Mouse (Mus musculus) NIH3T3 (cell line): ENCODE results near the gene Hmga1.

Experiments
- DNase-seq: peaks from one replicate; pipeline ENCODE4 v3.0.0-alpha.2; 2012; ENCODE audit warnings: low read depth

The Hmga1 gene

GRCm38 (mm10) chr17:27560926-27561480 lies 4.7 kb downstream of the Hmga1 start:
- DNase-seq = peak; percentile 59

GRCm38 (mm10) chr17:27561809-27562526 lies 5.7 kb downstream of the Hmga1 start:
- DNase-seq = peak; percentile 95

- DNase-seq = peak; percentile 36
These were observed 7.5 kb downstream of the Hmga1 start for GRCm38 (mm10) chr17:27563771-27564244.

- peak; percentile 31 for DNase-seq
These were observed 8.3 kb downstream of the Hmga1 start for GRCm38 (mm10) chr17:27564391-27565162.

- peak; percentile 96 for DNase-seq
These were observed 9.1 kb downstream of the Hmga1 start, which contains the start of gene AI413582 for GRCm38 (mm10) chr17:27565163-27565941. TSS of gene AI413582 (minus strand) at chr17:27565756.

- no peak for DNase-seq
These were observed 9.6 kb downstream of the Hmga1 start for GRCm38 (mm10) chr17:27565942-27566267.

- no peak for DNase-seq
These were observed 11.9 kb downstream of the Hmga1 start for GRCm38 (mm10) chr17:27568228-27568627.

GRCm38 (mm10) chr17:27571315-27571714 lies 15.0 kb downstream of the Hmga1 start:
- peak; percentile 23 for DNase-seq

- DNase-seq = no peak
These were observed 17.5 kb downstream of the Hmga1 start for GRCm38 (mm10) chr17:27573772-27574320.

GRCm38 (mm10) chr17:27574470-27575115 lies 18.3 kb downstream of the Hmga1 start:
- DNase-seq = no peak

GRCm38 (mm10) chr17:27575116-27575776 lies 18.9 kb downstream of the Hmga1 start:
- DNase-seq = no peak

- DNase-seq = no peak
These were observed 19.8 kb downstream of the Hmga1 start for GRCm38 (mm10) chr17:27576056-27576455.

GRCm38 (mm10) chr17:27577468-27577867 lies 21.2 kb downstream of the Hmga1 start:
- DNase-seq = peak; percentile 69

- DNase-seq = no peak
These were observed 22.2 kb downstream of the Hmga1 start for GRCm38 (mm10) chr17:27578487-27578886.

- no peak for DNase-seq
These were observed 23.5 kb downstream of the Hmga1 start for GRCm38 (mm10) chr17:27579816-27580215.

GRCm38 (mm10) chr17:27580392-27581068 lies 24.2 kb downstream of the Hmga1 start:
- no peak for DNase-seq

GRCm38 (mm10) chr17:27583185-27583894 lies 27.0 kb downstream of the Hmga1 start:
- DNase-seq = no peak

GRCm38 (mm10) chr17:27586661-27587060 lies 30.4 kb downstream of the Hmga1 start:
- no peak for DNase-seq

GRCm38 (mm10) chr17:27587252-27587651 lies 31.0 kb downstream of the Hmga1 start:
- DNase-seq = peak; percentile 33
